Mouse (Mus musculus) erythroblast, embryonic 14.5 days (primary cell): ENCODE data around the gene Duoxa1. TPM values are rescaled to one million over a fixed set of nuclear protein-coding genes. Genes with fewer than 3 reads are reported as not detected.
"Not testable (repeated sequence)": the region's sequence is repeated elsewhere in the genome, so short reads cannot be mapped to it uniquely, and the experiment has no call there.

ENCODE experiments used
- H3K27me3 ChIP-seq: 2 replicates; pipeline ENCODE4 v1.6.1; 2012; ENCODE audit warnings: inconsistent platforms; ENCODE audit not compliant: control insufficient read depth
- H3K36me3 ChIP-seq: 2 replicates; pipeline ENCODE4 v1.6.1; 2012; ENCODE audit warnings: mild to moderate bottlenecking, inconsistent platforms; ENCODE audit not compliant: control insufficient read depth
- H3K4me1 ChIP-seq: 2 replicates; pipeline ENCODE4 v1.6.1; 2012; ENCODE audit warnings: inconsistent platforms; ENCODE audit not compliant: control insufficient read depth
- H3K4me3 ChIP-seq: replicated peaks from 2 replicates; pipeline ENCODE3; 2012; ENCODE audit warnings: moderate library complexity, mild to moderate bottlenecking, inconsistent platforms
- H3K9me3 ChIP-seq: 2 replicates; pipeline ENCODE4 v1.6.1; 2012; ENCODE audit warnings: low read length, inconsistent platforms, mixed read lengths; ENCODE audit not compliant: control insufficient read depth
- GATA1 ChIP-seq: IDR thresholded peaks from 2 replicates; pipeline ENCODE4 v1.6.1; 2012; ENCODE audit warnings: low read length, inconsistent platforms, mixed read lengths
- TAL1 ChIP-seq: IDR thresholded peaks from 3 replicates; pipeline ENCODE4 v1.6.1; 2012; ENCODE audit warnings: low read length, inconsistent platforms, mixed read lengths
- polyA plus RNA-seq: library from polyadenylated mRNA; stranded (reverse); fragments of >175 nt; gene quantifications from 2 replicates; pipeline ENCODE4 v1.2.3, GENCODE M21; 2012

Gene Duoxa1
- polyA plus RNA-seq, 1 experiment: not detected

GRCm38 (mm10) chr2:122337291-122337690, 23.8 kb upstream of the Duoxa1 start:
- H3K27me3 ChIP-seq: peaks cover 28% of the 10 kb centered on the region

GRCm38 (mm10) chr2:122334170-122334569, 20.6 kb upstream of the Duoxa1 start:
- no peaks in the 10 kb centered on the region for H3K9me3 ChIP-seq
- peaks cover 2% of the 10 kb centered on the region; the same call in 1 of the 2 replicates for H3K4me1 ChIP-seq
- no peaks in the 10 kb centered on the region for H3K36me3 ChIP-seq
- peaks cover 25% of the 10 kb centered on the region for H3K27me3 ChIP-seq
- no peak for TF ChIP-seq GATA1
- TF ChIP-seq TAL1: no peak
- H3K4me3 ChIP-seq: no peak overlapping the region

More at GRCm38 (mm10) chr2:122337291-122337690, 23.8 kb upstream of the Duoxa1 start:
- Histone ChIP-seq H3K36me3 (no peaks in the 10 kb centered on the region), H3K4me1 (peaks cover 2% of the 10 kb centered on the region; the same call in 1 of the 2 replicates), H3K4me3 (no peak overlapping the region), H3K9me3 (no peaks in the 10 kb centered on the region)
- TF ChIP-seq TAL1 (no peak), GATA1 (no peak)

- Histone ChIP-seq H3K27me3 (peaks cover 12% of the 10 kb centered on the region), H3K4me1 (peaks cover 2% of the 10 kb centered on the region; the same call in 1 of the 2 replicates), H3K9me3 (no peaks in the 10 kb centered on the region), H3K4me3 (no peak overlapping the region), H3K36me3 (no peaks in the 10 kb centered on the region)
- TF ChIP-seq TAL1: no peak
- no peak for TF ChIP-seq GATA1
These were observed 18.7 kb upstream of the Duoxa1 start for GRCm38 (mm10) chr2:122332222-122332621.

- not testable (repeated sequence) for H3K4me3 ChIP-seq, H3K4me1 ChIP-seq, H3K9me3 ChIP-seq, H3K36me3 ChIP-seq, H3K27me3 ChIP-seq
These were observed 16.8 kb upstream of the Duoxa1 start for GRCm38 (mm10) chr2:122330317-122330716.

GRCm38 (mm10) chr2:122327986-122328385, 14.5 kb upstream of the Duoxa1 start:
- TF ChIP-seq GATA1 (no peak), TAL1 (no peak)
- H3K4me1 ChIP-seq: no peaks in the 10 kb centered on the region
- no peak overlapping the region for H3K4me3 ChIP-seq
- H3K9me3 ChIP-seq: no peaks in the 10 kb centered on the region
- H3K27me3 ChIP-seq: no peaks in the 10 kb centered on the region
- H3K36me3 ChIP-seq: no peaks in the 10 kb centered on the region

- no peaks in the 10 kb centered on the region for H3K4me1 ChIP-seq
- no peaks in the 10 kb centered on the region for H3K9me3 ChIP-seq
- H3K4me3 ChIP-seq: no peak overlapping the region
- H3K36me3 ChIP-seq: no peaks in the 10 kb centered on the region
- TF ChIP-seq GATA1: no peak
- no peak for TF ChIP-seq TAL1
- no peaks in the 10 kb centered on the region for H3K27me3 ChIP-seq
These were observed 11.8 kb upstream of the Duoxa1 start for GRCm38 (mm10) chr2:122325361-122325760.

- Histone ChIP-seq H3K9me3 (no peaks in the 10 kb centered on the region), H3K4me1 (no peaks in the 10 kb centered on the region), H3K36me3 (no peaks in the 10 kb centered on the region), H3K27me3 (no peaks in the 10 kb centered on the region; the same call in 1 of the 2 replicates), H3K4me3 (no peak overlapping the region)
- TF ChIP-seq GATA1 (no peak), TAL1 (no peak)
These were observed 11.1 kb upstream of the Duoxa1 start for GRCm38 (mm10) chr2:122324586-122324985.

GRCm38 (mm10) chr2:122323960-122324359, 10.4 kb upstream of the Duoxa1 start:
- peaks cover 3% of the 10 kb centered on the region for H3K27me3 ChIP-seq
- H3K36me3 ChIP-seq: no peaks in the 10 kb centered on the region
- H3K4me1 ChIP-seq: no peaks in the 10 kb centered on the region
- no peak overlapping the region for H3K4me3 ChIP-seq
- H3K9me3 ChIP-seq: no peaks in the 10 kb centered on the region
- TF ChIP-seq GATA1 (no peak), TAL1 (no peak)

- TF ChIP-seq TAL1 (no peak), GATA1 (no peak)
- H3K4me1 ChIP-seq: no peaks in the 10 kb centered on the region
- no peaks in the 10 kb centered on the region for H3K36me3 ChIP-seq
- no peak overlapping the region for H3K4me3 ChIP-seq
- H3K27me3 ChIP-seq: peaks cover 43% of the 10 kb centered on the region
- no peaks in the 10 kb centered on the region for H3K9me3 ChIP-seq
These were observed 3.9 kb upstream of the Duoxa1 start for GRCm38 (mm10) chr2:122317384-122317783.

- Histone ChIP-seq H3K27me3 (peaks cover 61% of the 10 kb centered on the region), H3K9me3 (no peaks in the 10 kb centered on the region), H3K36me3 (no peaks in the 10 kb centered on the region), H3K4me1 (no peaks in the 10 kb centered on the region), H3K4me3 (no peak within 1 kb of the TSS)
- TF ChIP-seq TAL1: no peak
- TF ChIP-seq GATA1: no peak
These were observed 1.8 kb upstream of the Duoxa1 start, which contains the start of gene Duox1 for GRCm38 (mm10) chr2:122315372-122315771. TSS of gene Duox1 (plus strand) at chr2:122315672.
